Mouse (Mus musculus) CH12.LX (cell line): Measurements from ENCODE around the gene Arl4c. TPM values are rescaled to one million over a fixed set of nuclear protein-coding genes. Genes with fewer than 3 reads are reported as not detected.

Source experiments
- DNase-seq: peaks from one replicate; pipeline ENCODE4 v3.0.0-alpha.2; 2013; ENCODE audit errors: extremely low read depth
- H3K27ac ChIP-seq: 2 replicates; pipeline ENCODE4 v1.5.1; 2012; ENCODE audit warnings: low read depth, mild to moderate bottlenecking, control low read depth, moderate library complexity; ENCODE audit not compliant: insufficient read depth
- H3K27me3 ChIP-seq: replicated peaks from 2 replicates; pipeline ENCODE3; 2012; ENCODE audit warnings: inconsistent platforms
- H3K36me3 ChIP-seq, 2 experiments: replicated peaks in 1 of 2; 2 replicates each; pipeline versions ENCODE3 to v1.6.1; 2012; ENCODE audit warnings: inconsistent platforms in 1 of 2, low read length in 1 of 2, mild to moderate bottlenecking in 1 of 2, mixed read lengths in 1 of 2, moderate library complexity in 1 of 2; ENCODE audit not compliant: control insufficient read depth in 1 of 2, insufficient read depth in 1 of 2
- H3K4me1 ChIP-seq, 2 experiments: 2 replicates each; pipeline ENCODE4 v1.6.1; 2012; ENCODE audit warnings: inconsistent platforms in 1 of 2, moderate library complexity in 1 of 2; ENCODE audit not compliant: insufficient read depth in 2 of 2, control insufficient read depth in 1 of 2
- H3K4me2 ChIP-seq: 2 replicates; pipeline ENCODE4 v1.6.1; 2012; ENCODE audit warnings: low read depth, mild to moderate bottlenecking, control low read depth; ENCODE audit not compliant: poor library complexity, insufficient read depth, severe bottlenecking
- H3K4me3 ChIP-seq, 3 experiments: fragments of 150-350 bp in 1 of 3; sonication (generic) in 1 of 3; replicated peaks in 1 of 3; 2 replicates each; pipeline versions ENCODE3 to v1.5.1; 2011 to 2012; ENCODE audit warnings: low read depth in 2 of 3, low read length in 2 of 3, mild to moderate bottlenecking in 2 of 3, moderate library complexity in 2 of 3, control low read depth in 1 of 3, improper control_type of control experiment in 1 of 3, inconsistent platforms in 1 of 3, mixed read lengths in 1 of 3; ENCODE audit not compliant: poor library complexity in 1 of 3
- H3K79me2 ChIP-seq: replicated peaks from 2 replicates; pipeline ENCODE4 v1.6.1; 2012; ENCODE audit warnings: mild to moderate bottlenecking, moderate library complexity; ENCODE audit not compliant: control insufficient read depth, poor library complexity, insufficient read depth, severe bottlenecking; ENCODE audit errors: extremely low read depth
- H3K9ac ChIP-seq: 2 replicates; pipeline ENCODE4 v1.6.1; 2012; ENCODE audit warnings: low read depth, mild to moderate bottlenecking, control low read depth, moderate library complexity; ENCODE audit not compliant: insufficient read depth
- H3K9me3 ChIP-seq: replicated peaks from 2 replicates; pipeline ENCODE3; 2012; ENCODE audit warnings: low read length, inconsistent platforms, mixed read lengths
- BHLHE40 ChIP-seq: IDR thresholded peaks from 2 replicates; pipeline ENCODE4 v1.6.1; 2011; ENCODE audit warnings: mild to moderate bottlenecking, low read depth, low read length, improper control_type of control experiment
- CHD2 ChIP-seq: IDR thresholded peaks from 2 replicates; pipeline ENCODE4 v1.6.1; 2011; ENCODE audit warnings: low read length, improper control_type of control experiment
- E2F4 ChIP-seq: IDR thresholded peaks from 2 replicates; pipeline ENCODE4 v1.6.1; 2011; ENCODE audit warnings: low read depth, low read length, improper control_type of control experiment; ENCODE audit not compliant: insufficient replicate concordance
- ELF1 ChIP-seq: IDR thresholded peaks from 2 replicates; pipeline ENCODE4 v1.6.1; 2014; ENCODE audit warnings: low read depth, mild to moderate bottlenecking, inconsistent platforms, low read length, improper control_type of control experiment
- EP300 ChIP-seq: IDR thresholded peaks from 2 replicates; pipeline ENCODE4 v1.6.1; 2011; ENCODE audit warnings: low read length, improper control_type of control experiment
- ETS1 ChIP-seq: conservative IDR thresholded peaks from 2 replicates; pipeline ENCODE4 v1.6.1; 2012; ENCODE audit warnings: low read depth, mild to moderate bottlenecking, inconsistent platforms, low read length, improper control_type of control experiment, moderate library complexity
- GABPA ChIP-seq: IDR thresholded peaks from 2 replicates; pipeline ENCODE4 v1.6.1; 2012; ENCODE audit warnings: low read depth, low read length, improper control_type of control experiment, inconsistent platforms; ENCODE audit not compliant: insufficient replicate concordance
- HCFC1 ChIP-seq: IDR thresholded peaks from 2 replicates; pipeline ENCODE4 v1.6.1; 2012; ENCODE audit warnings: low read depth, mild to moderate bottlenecking, inconsistent platforms, low read length, improper control_type of control experiment
- KAT2A ChIP-seq: IDR thresholded peaks from 2 replicates; pipeline ENCODE4 v1.6.1; 2012; ENCODE audit warnings: low read length, improper control_type of control experiment, inconsistent platforms; ENCODE audit not compliant: insufficient replicate concordance
- MAFK ChIP-seq: IDR thresholded peaks from 2 replicates; pipeline ENCODE4 v1.6.1; 2011; ENCODE audit warnings: low read length, improper control_type of control experiment; ENCODE audit not compliant: insufficient replicate concordance
- MAX ChIP-seq: IDR thresholded peaks from 2 replicates; pipeline ENCODE4 v1.6.1; 2011; ENCODE audit warnings: low read length, improper control_type of control experiment
- MAZ ChIP-seq: IDR thresholded peaks from 2 replicates; pipeline ENCODE4 v1.6.1; 2012; ENCODE audit warnings: low read depth, mild to moderate bottlenecking, inconsistent platforms, low read length, improper control_type of control experiment, moderate library complexity
- MEF2A ChIP-seq: IDR thresholded peaks from 2 replicates; pipeline ENCODE4 v1.6.1; 2014; ENCODE audit warnings: low read depth, mild to moderate bottlenecking, inconsistent platforms, low read length, improper control_type of control experiment, borderline replicate concordance
- MXI1 ChIP-seq: IDR thresholded peaks from 2 replicates; pipeline ENCODE4 v1.6.1; 2011; ENCODE audit warnings: mild to moderate bottlenecking, low read depth, low read length, improper control_type of control experiment
- MYC ChIP-seq: IDR thresholded peaks from 2 replicates; pipeline ENCODE4 v1.6.1; 2011; ENCODE audit warnings: low read depth, mild to moderate bottlenecking, improper control_type of control experiment, low read length
- NELFE ChIP-seq: IDR thresholded peaks from 2 replicates; pipeline ENCODE4 v1.6.1; 2011; ENCODE audit warnings: low read depth, low read length, improper control_type of control experiment
- NRF1 ChIP-seq: IDR thresholded peaks from 2 replicates; pipeline ENCODE4 v1.6.1; 2014; ENCODE audit warnings: low read depth, mild to moderate bottlenecking, inconsistent platforms, low read length, improper control_type of control experiment, moderate library complexity
- PAX5 ChIP-seq: IDR thresholded peaks from 2 replicates; pipeline ENCODE4 v1.6.1; 2012; ENCODE audit warnings: low read length, inconsistent platforms, mixed read lengths
- POLR2A ChIP-seq: IDR thresholded peaks from 2 replicates; pipeline ENCODE4 v1.6.1; 2011; ENCODE audit warnings: low read depth, mild to moderate bottlenecking, improper control_type of control experiment, low read length
- POLR2AphosphoS2 ChIP-seq: IDR thresholded peaks from 2 replicates; pipeline ENCODE4 v1.6.1; 2011; ENCODE audit warnings: low read depth, low read length, improper control_type of control experiment
- RAD21 ChIP-seq: IDR thresholded peaks from 2 replicates; pipeline ENCODE4 v1.6.1; 2011; ENCODE audit warnings: low read depth, mild to moderate bottlenecking, low read length, improper control_type of control experiment, moderate library complexity
- RCOR1 ChIP-seq: conservative IDR thresholded peaks from 2 replicates; pipeline ENCODE4 v1.6.1; 2012; ENCODE audit warnings: low read depth, mild to moderate bottlenecking, inconsistent platforms, low read length, improper control_type of control experiment
- SMC3 ChIP-seq: IDR thresholded peaks from 2 replicates; pipeline ENCODE4 v1.6.1; 2011; ENCODE audit warnings: low read depth, low read length, improper control_type of control experiment
- TBP ChIP-seq: conservative IDR thresholded peaks from 2 replicates; pipeline ENCODE4 v1.6.1; 2011; ENCODE audit warnings: low read depth, low read length, improper control_type of control experiment
- TCF12 ChIP-seq: IDR thresholded peaks from 2 replicates; pipeline ENCODE4 v1.6.1; 2014; ENCODE audit warnings: low read depth, mild to moderate bottlenecking, inconsistent platforms, low read length, improper control_type of control experiment
- UBTF ChIP-seq: IDR thresholded peaks from 2 replicates; pipeline ENCODE4 v1.6.1; 2012; ENCODE audit warnings: low read depth, mild to moderate bottlenecking, inconsistent platforms, low read length, improper control_type of control experiment, moderate library complexity
- USF1 ChIP-seq: IDR thresholded peaks from 2 replicates; pipeline ENCODE4 v1.6.1; 2014; ENCODE audit warnings: low read depth, mild to moderate bottlenecking, inconsistent platforms, low read length, improper control_type of control experiment
- ZKSCAN1 ChIP-seq: IDR thresholded peaks from 2 replicates; pipeline ENCODE4 v1.6.1; 2012; ENCODE audit warnings: low read depth, inconsistent platforms, low read length, improper control_type of control experiment, borderline replicate concordance
- ZMIZ1 ChIP-seq: IDR thresholded peaks from 2 replicates; pipeline ENCODE4 v1.6.1; 2012; ENCODE audit warnings: low read depth, mild to moderate bottlenecking, inconsistent platforms, low read length, improper control_type of control experiment
- dilution Hi-C: fragments of 300-500 bp; cut with MboI; formaldehyde crosslinking; loops from 2 replicates; pipeline ENCODE4 v1.14.3; 2020; ENCODE audit warnings: low sequenced_read_pairs; ENCODE audit not compliant: extremely low pct_unique_long_range_greater_than_20kb, extremely low pct_ligation_motif_present
- in situ Hi-C: fragments of 300-500 bp; cut with MboI; formaldehyde crosslinking; loops from 3 replicates; pipeline ENCODE4 v1.14.3; 2019; ENCODE audit warnings: low sequenced_read_pairs, low pct_ligation_motif_present, low pct_unique_long_range_greater_than_20kb, mixed read lengths
- polyA plus RNA-seq: library from polyadenylated mRNA; unstranded; fragments of >175 nt; gene quantifications from 2 replicates; pipeline ENCODE4 v1.2.1, GENCODE M21; 2012; ENCODE audit warnings: low read depth; ENCODE audit not compliant: insufficient read length
- total RNA-seq, 2 experiments: library from RNA; depleted of rRNA; stranded (reverse); fragments of 300-350 nt in 1 of 2; fragments of >200 nt in 1 of 2; gene quantifications; 2 replicates each; pipeline ENCODE4 v1.2.3; 2012 to 2014

The Arl4c gene
- total and polyA plus RNA-seq, 3 experiments, result 25.8 to 33.9 (median 31.6) TPM

- Histone ChIP-seq H3K9me3 (peaks cover 41% of the 10 kb centered on the region), H3K36me3 (peaks cover 3 to 6% of the 10 kb centered on the region in 2 experiments), H3K4me1 (peaks cover 13 to 34% of the 10 kb centered on the region in 2 experiments), H3K79me2 (0 out of 2 replicates have a peak, but pooled peaks cover 3% of the 10 kb centered on the region), H3K27me3 (no peaks in the 10 kb centered on the region), H3K4me2 (no peak overlapping the region), H3K9ac (no peak overlapping the region), H3K27ac (peak overlapping the region; percentile 90), H3K4me3 (no peak overlapping the region)
- peak; percentile 46 for DNase-seq
- dilution Hi-C loops (no loop called here), in situ Hi-C loops (no loop called here)
- TF ChIP-seq ZMIZ1 (peak; percentile 79), ETS1 (0 out of 2 replicates have a peak, but pooled peaks have one; percentile 8), POLR2A (peak; percentile 52), BHLHE40 (peak; percentile 87), E2F4 (no peak), POLR2AphosphoS2 (peak; percentile 17; the same call in 1 of the 2 replicates), MAFK (no peak), NELFE (no peak), MXI1 (no peak; the same call in 1 of the 2 replicates), NRF1 (no peak), RCOR1 (no peak)
Observed at GRCm38 (mm10) chr1:88651668-88652067, 50.4 kb downstream of the Arl4c start.

GRCm38 (mm10) chr1:88648742-88649141 is 53.3 kb downstream of the Arl4c start:
- Histone ChIP-seq H3K27me3 (no peaks in the 10 kb centered on the region), H3K79me2 (no peaks in the 10 kb centered on the region), H3K36me3 (peaks cover 3 to 6% of the 10 kb centered on the region in 2 experiments), H3K27ac (peak overlapping the region; percentile 72), H3K4me3 (no peak overlapping the region), H3K9me3 (peaks cover 33% of the 10 kb centered on the region), H3K4me2 (no peak overlapping the region), H3K4me1 (peaks cover 20 to 39% of the 10 kb centered on the region in 2 experiments), H3K9ac (no peak overlapping the region)
- DNase-seq, result no peak
- in situ Hi-C loops (loop anchor here (10.0 kb wide), 1 partner anchor 174 kb away; no protein-coding TSS in a partner anchor), dilution Hi-C loops (no loop called here)
- peak; percentile 42; the same call in 1 of the 2 replicates for TF ChIP-seq CHD2
- peak; percentile 51; the same call in 1 of the 2 replicates for TF ChIP-seq ZMIZ1
- no peak for TF ChIP-seq UBTF
- no peak for TF ChIP-seq RAD21
- TF ChIP-seq SMC3, result no peak
- no peak for TF ChIP-seq MYC
- no peak for TF ChIP-seq MEF2A
- TF ChIP-seq E2F4, result no peak
- no peak for TF ChIP-seq KAT2A
- no peak for TF ChIP-seq MAX
- no peak for TF ChIP-seq HCFC1
- no peak for TF ChIP-seq EP300
- no peak for TF ChIP-seq MAFK
- TF ChIP-seq POLR2A, result no peak; the same call in 1 of the 2 replicates
- no peak for TF ChIP-seq MAZ
- TF ChIP-seq ZKSCAN1, result no peak
- TF ChIP-seq POLR2AphosphoS2, result peak; percentile 57; the same call in 1 of the 2 replicates
- TF ChIP-seq ELF1, result no peak
- TF ChIP-seq RCOR1, result no peak
- no peak for TF ChIP-seq PAX5
- no peak for TF ChIP-seq TBP
- no peak for TF ChIP-seq USF1
- no peak for TF ChIP-seq GABPA
- no peak for TF ChIP-seq TCF12
